Mouse (Mus musculus): ENCODE data around the gene Trio. TPM values are rescaled to one million over a fixed set of nuclear protein-coding genes. Genes with fewer than 3 reads are reported as not detected.

The Trio gene
- polyA plus RNA-seq, 1 experiment from 2014 or later: 45.4 TPM

- Histone ChIP-seq H3K9me3 (replicated peaks; ENCODE audit: control insufficient read depth, low read length) (no peaks in the 10 kb centered on the region), H3K4me2 (ENCODE audit: low read depth, low read length) (no peak overlapping the region), H3K27me3 (ENCODE audit: control insufficient read depth, insufficient read depth, low read length) (no peaks in the 10 kb centered on the region), H3K27ac (replicated peaks; ENCODE audit: low read depth, low read length) (no peak overlapping the region), H3K4me1 (ENCODE audit: control insufficient read depth, insufficient read depth, low read length) (peaks cover 6% of the 10 kb centered on the region), H3K9ac (replicated peaks; ENCODE audit: low read length) (no peak overlapping the region), H3K4me3 (ENCODE audit: low read depth, low read length) (no peak overlapping the region), H3K36me3 (replicated peaks; ENCODE audit: control insufficient read depth, insufficient read depth, low read depth, low read length) (no peaks in the 10 kb centered on the region)
- DNase-seq (ENCODE audit: low spot score) (no peak), ATAC-seq (replicated peaks; ENCODE audit: insufficient number of reproducible peaks, low FRiP score, low TSS enrichment, low read depth) (no peak)
- WGBS: 83% methylated on average over 8 of the region's 8 CpGs
Observed at GRCm38 (mm10) chr15:27941020-27941419, 84.6 kb downstream of the Trio start.

GRCm38 (mm10) chr15:27940032-27940431, 85.6 kb downstream of the Trio start:
- no peaks in the 10 kb centered on the region for H3K27me3 ChIP-seq (ENCODE audit: control insufficient read depth, insufficient read depth, low read length)
- no peak overlapping the region for H3K4me2 ChIP-seq (ENCODE audit: low read depth, low read length)
- H3K27ac ChIP-seq (replicated peaks; ENCODE audit: low read depth, low read length): no peak overlapping the region
- 76% methylated on average over 4 of the region's 4 CpGs for WGBS
- H3K4me3 ChIP-seq (ENCODE audit: low read depth, low read length): no peak overlapping the region
- H3K9me3 ChIP-seq (replicated peaks; ENCODE audit: control insufficient read depth, low read length): no peaks in the 10 kb centered on the region
- H3K4me1 ChIP-seq (ENCODE audit: control insufficient read depth, insufficient read depth, low read length): peaks cover 6% of the 10 kb centered on the region
- no peak overlapping the region for H3K9ac ChIP-seq (replicated peaks; ENCODE audit: low read length)
- H3K36me3 ChIP-seq (replicated peaks; ENCODE audit: control insufficient read depth, insufficient read depth, low read depth, low read length): no peaks in the 10 kb centered on the region
- no peak for DNase-seq (ENCODE audit: low spot score)
- no peak for ATAC-seq (replicated peaks; ENCODE audit: insufficient number of reproducible peaks, low FRiP score, low TSS enrichment, low read depth)

- no peaks in the 10 kb centered on the region for H3K27me3 ChIP-seq (ENCODE audit: control insufficient read depth, insufficient read depth, low read length)
- peaks cover 6% of the 10 kb centered on the region for H3K4me1 ChIP-seq (ENCODE audit: control insufficient read depth, insufficient read depth, low read length)
- no peak overlapping the region for H3K27ac ChIP-seq (replicated peaks; ENCODE audit: low read depth, low read length)
- no peak overlapping the region for H3K4me2 ChIP-seq (ENCODE audit: low read depth, low read length)
- H3K9ac ChIP-seq (replicated peaks; ENCODE audit: low read length): 0 out of 2 replicates have a peak overlapping the region, but pooled peaks have one; percentile 2
- no peak overlapping the region for H3K4me3 ChIP-seq (ENCODE audit: low read depth, low read length)
- 58% methylated on average over 6 of the region's 6 CpGs for WGBS
- no peaks in the 10 kb centered on the region for H3K9me3 ChIP-seq (replicated peaks; ENCODE audit: control insufficient read depth, low read length)
- DNase-seq (ENCODE audit: low spot score) (no peak), ATAC-seq (replicated peaks; ENCODE audit: insufficient number of reproducible peaks, low FRiP score, low TSS enrichment, low read depth) (no peak)
- no peaks in the 10 kb centered on the region for H3K36me3 ChIP-seq (replicated peaks; ENCODE audit: control insufficient read depth, insufficient read depth, low read depth, low read length)
Observed at GRCm38 (mm10) chr15:27938886-27939285, 86.8 kb downstream of the Trio start.

GRCm38 (mm10) chr15:27937861-27938833, 87.5 kb downstream of the Trio start:
- peak overlapping the region; percentile 56 for H3K9ac ChIP-seq (replicated peaks; ENCODE audit: low read length)
- no peaks in the 10 kb centered on the region for H3K36me3 ChIP-seq (replicated peaks; ENCODE audit: control insufficient read depth, insufficient read depth, low read depth, low read length)
- H3K4me2 ChIP-seq (ENCODE audit: low read depth, low read length): peak overlapping the region; percentile 49
- 18% methylated on average over 24 of the region's 24 CpGs for WGBS
- H3K4me1 ChIP-seq (ENCODE audit: control insufficient read depth, insufficient read depth, low read length): peaks cover 3% of the 10 kb centered on the region; the same call in 1 of the 2 replicates
- H3K27ac ChIP-seq (replicated peaks; ENCODE audit: low read depth, low read length): peak overlapping the region; percentile 41; the same call in 1 of the 2 replicates
- peak overlapping the region; percentile 21 for H3K4me3 ChIP-seq (ENCODE audit: low read depth, low read length)
- H3K27me3 ChIP-seq (ENCODE audit: control insufficient read depth, insufficient read depth, low read length): no peaks in the 10 kb centered on the region
- ATAC-seq (replicated peaks; ENCODE audit: insufficient number of reproducible peaks, low FRiP score, low TSS enrichment, low read depth) (peak; percentile 70; the same call in 1 of the 2 replicates), DNase-seq (ENCODE audit: low spot score) (no peak)
- H3K9me3 ChIP-seq (replicated peaks; ENCODE audit: control insufficient read depth, low read length): no peaks in the 10 kb centered on the region

- peak overlapping the region; percentile 49 for H3K4me2 ChIP-seq (ENCODE audit: low read depth, low read length)
- peak overlapping the region; percentile 56 for H3K9ac ChIP-seq (replicated peaks; ENCODE audit: low read length)
- WGBS: 9% methylated on average over 20 of the region's 20 CpGs
- DNase-seq (ENCODE audit: low spot score) (peak; percentile 82), ATAC-seq (replicated peaks; ENCODE audit: insufficient number of reproducible peaks, low FRiP score, low TSS enrichment, low read depth) (peak; percentile 94)
- no peaks in the 10 kb centered on the region for H3K36me3 ChIP-seq (replicated peaks; ENCODE audit: control insufficient read depth, insufficient read depth, low read depth, low read length)
- H3K9me3 ChIP-seq (replicated peaks; ENCODE audit: control insufficient read depth, low read length): no peaks in the 10 kb centered on the region
- H3K27ac ChIP-seq (replicated peaks; ENCODE audit: low read depth, low read length): peak overlapping the region; percentile 56; the same call in 1 of the 2 replicates
- peak overlapping the region; percentile 21 for H3K4me3 ChIP-seq (ENCODE audit: low read depth, low read length)
- H3K27me3 ChIP-seq (ENCODE audit: control insufficient read depth, insufficient read depth, low read length): no peaks in the 10 kb centered on the region
- H3K4me1 ChIP-seq (ENCODE audit: control insufficient read depth, insufficient read depth, low read length): peaks cover 3% of the 10 kb centered on the region; the same call in 1 of the 2 replicates
Observed at GRCm38 (mm10) chr15:27937003-27937860, 88.4 kb downstream of the Trio start.

GRCm38 (mm10) chr15:27935772-27936746, 89.6 kb downstream of the Trio start:
- peaks cover 3% of the 10 kb centered on the region; the same call in 1 of the 2 replicates for H3K4me1 ChIP-seq (ENCODE audit: control insufficient read depth, insufficient read depth, low read length)
- peak; percentile 67 for DNase-seq (ENCODE audit: low spot score)
- 50% methylated on average over 12 of the region's 12 CpGs for WGBS

GRCm38 (mm10) chr15:27933270-27933669, 92.4 kb downstream of the Trio start:
- ATAC-seq (replicated peaks; ENCODE audit: insufficient number of reproducible peaks, low FRiP score, low TSS enrichment, low read depth): no peak
- 96% methylated on average over 1 of the region's 1 CpGs for WGBS
- no peaks in the 10 kb centered on the region for H3K36me3 ChIP-seq (replicated peaks; ENCODE audit: control insufficient read depth, insufficient read depth, low read depth, low read length)

More at GRCm38 (mm10) chr15:27935772-27936746, 89.6 kb downstream of the Trio start:
- Histone ChIP-seq H3K9me3 (replicated peaks; ENCODE audit: control insufficient read depth, low read length) (no peaks in the 10 kb centered on the region), H3K9ac (replicated peaks; ENCODE audit: low read length) (no peak overlapping the region), H3K4me2 (ENCODE audit: low read depth, low read length) (no peak overlapping the region), H3K4me3 (ENCODE audit: low read depth, low read length) (no peak overlapping the region), H3K27me3 (ENCODE audit: control insufficient read depth, insufficient read depth, low read length) (no peaks in the 10 kb centered on the region), H3K27ac (replicated peaks; ENCODE audit: low read depth, low read length) (no peak overlapping the region), H3K36me3 (replicated peaks; ENCODE audit: control insufficient read depth, insufficient read depth, low read depth, low read length) (no peaks in the 10 kb centered on the region)
- ATAC-seq (replicated peaks; ENCODE audit: insufficient number of reproducible peaks, low FRiP score, low TSS enrichment, low read depth): no peak

More at GRCm38 (mm10) chr15:27933270-27933669, 92.4 kb downstream of the Trio start:
- Histone ChIP-seq H3K4me3 (ENCODE audit: low read depth, low read length) (no peak overlapping the region), H3K27me3 (ENCODE audit: control insufficient read depth, insufficient read depth, low read length) (no peaks in the 10 kb centered on the region), H3K9ac (replicated peaks; ENCODE audit: low read length) (no peak overlapping the region), H3K9me3 (replicated peaks; ENCODE audit: control insufficient read depth, low read length) (no peaks in the 10 kb centered on the region), H3K4me2 (ENCODE audit: low read depth, low read length) (no peak overlapping the region), H3K27ac (replicated peaks; ENCODE audit: low read depth, low read length) (no peak overlapping the region), H3K4me1 (ENCODE audit: control insufficient read depth, insufficient read depth, low read length) (peaks cover 3% of the 10 kb centered on the region; the same call in 1 of the 2 replicates)
- DNase-seq (ENCODE audit: low spot score): no peak
